In the genomic region with DNA sequence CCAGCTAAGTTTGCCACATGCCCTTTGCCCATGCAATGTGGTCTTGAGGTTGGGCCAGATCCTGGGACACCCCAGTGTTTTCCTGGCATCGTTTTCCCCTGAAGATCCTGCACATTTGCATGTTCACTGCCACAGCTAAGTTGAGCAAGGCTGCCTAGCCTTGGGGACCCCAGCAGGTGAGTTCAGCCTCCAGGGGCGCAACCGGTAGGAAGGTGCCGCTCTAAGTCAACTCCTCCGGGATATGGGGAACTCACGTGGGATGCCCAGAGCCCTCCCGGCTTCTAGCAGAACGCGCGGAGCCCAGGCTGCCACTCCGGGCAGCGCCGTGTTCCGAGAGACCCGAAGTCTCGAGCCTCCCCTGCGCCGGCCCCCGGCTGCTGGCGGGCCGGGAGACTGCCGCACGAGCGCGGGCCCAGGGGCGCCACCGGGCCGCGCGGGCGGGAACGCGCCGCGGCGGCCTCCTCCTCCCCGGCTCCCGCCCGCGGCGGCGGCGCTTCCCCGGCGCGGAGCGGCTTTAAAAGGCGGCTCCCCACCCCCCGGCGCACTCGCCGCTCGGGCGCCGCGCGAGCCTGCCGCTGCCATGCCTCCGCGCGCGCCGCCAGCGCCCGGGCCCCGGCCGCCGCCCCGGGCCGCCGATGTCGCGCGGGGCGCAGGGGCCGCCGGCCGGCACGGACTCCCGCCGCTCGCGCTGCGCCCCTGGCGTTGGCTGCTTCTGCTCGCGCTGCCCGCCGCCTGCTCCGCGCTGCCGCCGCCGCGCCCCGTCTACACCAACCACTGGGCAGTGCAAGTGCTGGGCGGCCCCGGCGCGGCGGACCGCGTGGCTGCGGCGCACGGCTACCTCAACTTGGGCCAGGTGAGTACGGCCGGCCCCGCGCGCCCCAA, we compare ENCODE assay signal across 7 mouse cellular contexts. TPM values are rescaled to one million over a fixed set of nuclear protein-coding genes. Genes with fewer than 3 reads are reported as not detected.
DNase-seq lines count a peak whose midpoint lies in the region; ATAC-seq and TF ChIP-seq lines count a peak whose summit lies in the region.

A gene (plus strand): TSS at position 144 of the 882 bp plus-strand sequence.

- H3K4me3 ChIP-seq in forebrain, postnatal 0 days (ENCODE audit: low read depth, low read length), result peak within 1 kb of the TSS; percentile 70

- DNase-seq in Patski (ENCODE audit: low read depth, low spot score), result no peak
- DNase-seq in adrenal gland, postnatal 25 days, result peak; percentile 51
- DNase-seq in forebrain, postnatal 0 days, result peak; percentile 60
- DNase-seq in heart, postnatal 4 days, result peak; percentile 56
- DNase-seq in layer of hippocampus, adult 9-11 months, result peak; percentile 19
- peak; percentile 55 for DNase-seq in lung, postnatal 10 days
- DNase-seq in right cerebral cortex, postnatal 4 days, result peak; percentile 60

- peak; percentile 68 for ATAC-seq in Patski
- peak; percentile 84 for ATAC-seq in forebrain, postnatal 0 days

- H3K36me3 ChIP-seq in forebrain, postnatal 0 days (ENCODE audit: insufficient read depth), result no peaks in the 10 kb centered on the region

- H3K9ac ChIP-seq in forebrain, postnatal 0 days, result peak within 1 kb of the TSS; percentile 55

- in situ Hi-C loops in Patski (cut with MboI; ENCODE audit: low pct_unique_long_range_greater_than_20kb), result no loop called here

- H3K27ac ChIP-seq in forebrain, postnatal 0 days (ENCODE audit: low read depth, low read length), result no peak within 1 kb of the TSS

- WGBS in forebrain, postnatal 0 days, result under 1% methylated on average over 97 of the region's 111 CpGs

- TF ChIP-seq CTCF in Patski (IDR thresholded peaks at IDR 0.05), result no peak
- TF ChIP-seq CTCF in forebrain, postnatal 0 days (IDR thresholded peaks at IDR 0.05; ENCODE audit: low read depth), result peak; percentile 52

- H3K4me1 ChIP-seq in forebrain, postnatal 0 days (ENCODE audit: insufficient read depth), result no peaks in the 10 kb centered on the region

- CTCF ChIA-PET in Patski (lab: Charles Lee), result no interaction called here

- H3K9me3 ChIP-seq in forebrain, postnatal 0 days (ENCODE audit: low read length), result no peaks in the 10 kb centered on the region

- H3K4me2 ChIP-seq in forebrain, postnatal 0 days (ENCODE audit: low read depth), result peak within 1 kb of the TSS; percentile 93

- POLR2A ChIA-PET in Patski (lab: Charles Lee), result no interaction called here

- peaks cover 8% of the 10 kb centered on the region for H3K27me3 ChIP-seq in Patski
- peaks cover 17% of the 10 kb centered on the region for H3K27me3 ChIP-seq in forebrain, postnatal 0 days (ENCODE audit: insufficient read depth, low read length)

RNA-seq across cellular contexts. Expression of the gene that starts here (rescaled TPM):
- polyA plus RNA-seq in Patski (2021), result 3.0 TPM
- total RNA-seq in adrenal gland, postnatal 25 days (2021), result 11.6 and 20.8 TPM in 2 replicates
- 8.2 and 10.2 TPM in 2 replicates for total RNA-seq in forebrain, postnatal 0 days (2014; rRNA removed)
- polyA plus RNA-seq in forebrain, postnatal 0 days (2015; fragmentation: Nextera tagmentation; extraction: Ambion mirVana), result 1.6 and 2.4 TPM in 2 replicates
- 10 to 100 TPM; 32.7 to 39.8 TPM for total RNA-seq in heart, postnatal 4 days (2021)
